Mouse (Mus musculus) liver, embryonic 14.5 days (tissue): ENCODE data around the gene Bcl2l13.

Experiments used
- CTCF ChIP-seq: IDR thresholded peaks from 2 replicates; pipeline ENCODE4 v1.5.1; 2016; ENCODE audit warnings: antibody characterized with exemption, low read depth, control low read depth
- EP300 ChIP-seq: IDR thresholded peaks from 2 replicates; pipeline ENCODE4 v1.6.1; 2016; ENCODE audit warnings: antibody characterized with exemption, low read depth

DNA sequence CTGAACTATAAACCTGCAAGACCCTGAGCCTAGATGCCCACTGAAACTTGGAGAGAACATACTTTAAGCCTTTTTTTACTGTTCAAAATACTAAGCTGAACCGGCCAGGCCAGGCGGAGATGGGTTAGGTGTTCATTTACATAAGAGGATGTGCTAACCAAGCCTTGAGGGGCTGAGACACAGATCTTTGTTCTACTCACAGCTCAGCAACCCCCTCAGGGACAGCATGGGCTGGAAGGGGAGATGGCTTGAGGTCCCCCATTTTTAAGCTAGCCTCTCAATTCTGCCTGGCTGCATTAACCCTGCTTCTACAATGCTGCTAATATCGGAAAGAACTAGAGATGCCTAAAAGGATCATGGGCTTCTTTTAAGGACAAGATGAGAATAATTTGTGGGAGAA is 103.8 kb downstream of the Bcl2l13 start:
- TF ChIP-seq EP300 (no peak), CTCF (no peak)
